Mouse (Mus musculus) cerebellum, adult 9-10 months (tissue): ENCODE results near the gene Ache.

Experiments
- DNase-seq: peaks from one replicate; pipeline ENCODE4 v3.0.0; 2022

Ache gene

DNA sequence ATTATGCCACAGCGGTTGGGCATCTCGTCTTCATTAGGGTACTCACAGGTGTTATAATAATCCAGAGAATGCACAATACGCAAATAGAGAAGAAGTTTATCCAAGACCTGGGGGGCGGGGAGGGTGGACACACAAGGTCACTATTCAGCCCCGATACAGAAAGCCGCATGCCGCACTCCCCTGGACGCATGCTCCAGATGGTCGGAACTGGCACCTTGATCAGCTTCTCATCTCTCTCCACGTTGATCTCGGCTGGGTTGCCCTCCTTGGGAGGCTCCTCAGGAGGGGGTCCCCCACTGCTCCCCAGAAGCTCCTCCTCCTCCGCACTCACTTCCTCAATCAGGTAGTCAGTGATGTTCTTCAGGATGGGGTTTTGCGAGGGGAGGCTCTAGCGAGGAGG is 9.8 kb downstream of the Ache start:
- peak; percentile 38 for DNase-seq

- no peak for DNase-seq
These were observed 11.9 kb downstream of the Ache start for GRCm38 (mm10) chr5:137299240-137299639.

DNA sequence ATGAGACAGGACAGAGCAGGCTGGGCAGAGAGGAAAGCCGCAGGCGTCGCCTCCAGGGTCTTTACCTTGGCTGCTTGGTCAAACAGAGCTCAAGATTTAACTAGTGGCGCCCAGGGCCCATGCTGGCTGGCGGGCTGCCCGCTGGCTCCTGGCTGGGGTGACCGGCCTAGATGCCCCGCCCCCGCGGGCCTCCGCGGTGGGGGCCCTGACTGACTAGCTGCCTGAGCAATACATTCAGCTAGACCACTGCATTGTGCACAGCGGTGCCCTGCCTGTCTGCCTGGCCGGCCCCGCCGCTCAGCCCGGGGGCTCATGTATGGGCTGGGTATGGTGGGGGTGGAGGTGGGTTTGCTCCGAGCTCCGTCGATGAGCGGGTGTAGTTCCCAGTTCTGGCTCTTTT is 13.9 kb downstream of the Ache start:
- peak; percentile 44 for DNase-seq

DNA sequence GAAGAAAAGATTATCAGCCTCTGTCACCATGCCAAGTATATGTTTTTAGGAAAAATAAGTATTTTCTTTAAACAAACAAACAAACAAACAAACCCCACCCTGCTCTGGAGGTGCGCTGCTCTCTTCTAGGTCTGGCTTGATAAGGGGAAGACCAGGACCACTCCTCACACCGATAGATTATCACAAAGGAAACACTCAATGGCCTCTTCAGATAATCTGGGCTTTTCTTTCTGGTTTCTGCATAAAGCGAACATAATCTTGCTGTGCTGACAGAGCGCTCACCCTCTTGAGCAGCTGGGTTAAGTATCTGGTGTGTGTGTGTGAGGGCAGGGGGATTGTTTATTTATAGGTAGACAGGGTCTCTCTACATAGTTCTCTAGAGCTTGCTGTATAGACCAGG is 16.3 kb downstream of the Ache start:
- no peak for DNase-seq

GRCm38 (mm10) chr5:137304165-137304564 is 16.8 kb downstream of the Ache start:
- DNase-seq: no peak

DNA sequence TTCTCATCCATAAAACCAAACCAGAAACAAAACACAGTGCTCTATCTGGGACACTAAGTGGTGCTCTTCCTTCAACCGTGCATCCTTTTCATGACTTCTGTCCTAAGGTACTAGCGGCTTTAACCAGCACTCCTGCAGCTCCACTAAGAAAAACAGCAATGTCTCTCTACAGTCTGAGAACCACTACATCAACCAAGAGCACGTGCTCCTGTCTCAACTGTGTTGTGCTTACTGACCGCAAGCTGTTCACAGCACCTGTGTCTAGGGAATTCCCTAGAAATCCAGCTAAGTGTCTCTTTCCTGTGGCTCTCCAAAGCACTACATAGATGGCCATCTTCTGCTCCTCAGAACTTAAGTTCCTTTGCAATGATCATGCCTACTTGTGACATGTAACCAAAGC is 17.5 kb downstream of the Ache start:
- DNase-seq: no peak

DNA sequence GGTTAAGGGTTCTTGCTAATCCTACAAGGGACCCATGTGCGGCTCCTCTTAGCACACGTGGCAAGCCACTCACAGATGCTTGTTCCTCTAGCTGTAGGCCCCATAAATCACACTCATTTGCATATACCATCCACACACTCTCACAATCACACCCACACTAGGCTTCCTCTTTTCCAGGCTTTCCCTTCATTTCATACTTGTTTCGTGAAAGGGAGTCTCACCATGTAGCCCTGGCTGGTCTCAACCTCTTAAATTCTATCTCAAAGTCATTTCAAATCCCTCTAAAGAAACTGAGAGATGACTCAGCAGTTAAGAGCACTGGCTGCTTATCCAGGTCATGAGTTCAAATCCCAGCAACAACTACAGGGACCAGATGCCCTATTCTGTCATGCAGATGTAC is 18.5 kb downstream of the Ache start:
- no peak for DNase-seq

GRCm38 (mm10) chr5:137306439-137307005 is 19.2 kb downstream of the Ache start:
- peak; percentile 32 for DNase-seq

- peak; percentile 89 for DNase-seq
These were observed 20.0 kb downstream of the Ache start, which contains the start of gene Srrt for GRCm38 (mm10) chr5:137307071-137307912. Srrt (minus strand) TSS chr5:137307674.

DNA sequence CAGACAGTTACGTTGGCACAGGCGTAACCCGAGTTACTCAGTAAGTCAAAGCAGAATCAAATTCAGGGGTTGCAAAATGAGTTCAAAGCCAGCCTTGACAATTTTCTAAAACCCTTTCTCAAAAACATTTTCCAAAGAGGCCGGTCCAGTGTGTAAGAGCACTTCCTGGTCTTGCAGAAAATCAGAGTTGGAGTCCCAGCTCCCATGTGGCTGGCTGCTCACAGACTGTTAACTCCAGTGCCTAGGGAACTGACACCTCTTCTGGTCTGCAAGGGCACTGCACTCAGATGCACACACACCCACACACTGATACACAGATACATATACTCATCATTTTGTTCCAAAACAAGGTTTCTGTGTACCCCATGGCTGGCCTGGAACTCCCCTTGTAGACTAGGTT is 21.0 kb downstream of the Ache start:
- peak; percentile 39 for DNase-seq

DNA sequence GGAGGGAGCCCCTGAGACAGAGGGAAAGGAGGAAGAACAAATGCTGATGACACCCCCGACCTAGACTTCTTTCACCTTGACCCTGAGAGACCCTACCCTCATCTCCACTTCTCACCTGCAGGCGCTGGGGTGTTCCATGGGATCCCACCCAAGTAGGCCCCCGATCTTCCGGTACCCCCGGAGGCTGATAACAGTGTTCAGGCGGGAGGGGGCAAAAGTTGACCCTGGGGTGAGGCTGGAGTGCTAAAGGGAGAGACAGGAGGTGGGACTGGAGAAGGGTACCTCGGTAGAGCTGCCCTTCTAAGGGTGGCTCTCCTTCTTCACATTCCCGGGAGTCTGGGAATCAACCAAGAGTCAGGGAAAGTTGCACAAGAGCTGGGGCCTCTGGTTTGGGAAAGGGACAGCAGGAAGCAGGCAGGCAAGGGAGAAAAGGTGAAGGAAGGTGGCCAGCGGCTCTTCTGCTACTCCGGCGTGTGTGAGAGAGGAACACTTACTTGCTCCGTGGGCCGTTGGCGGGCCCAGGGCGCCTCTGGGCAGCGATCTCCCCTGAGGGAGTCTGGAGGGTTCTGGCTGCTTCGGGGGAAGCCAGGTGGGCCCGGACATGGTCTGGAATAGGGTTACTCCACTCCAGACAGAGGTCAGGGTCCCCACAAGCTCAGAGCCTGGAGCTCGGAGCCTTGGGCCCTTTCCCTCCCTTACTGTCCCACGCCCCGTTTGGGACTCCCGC is 26.3 kb downstream of the Ache start:
- DNase-seq: peak; percentile 10

GRCm38 (mm10) chr5:137314193-137315083 is 27.1 kb downstream of the Ache start, which contains the start of gene Trip6:
Trip6 (minus strand) TSS chr5:137314404.
- peak; percentile 32 for DNase-seq

GRCm38 (mm10) chr5:137315084-137315903 is 28.0 kb downstream of the Ache start:
- peak; percentile 24 for DNase-seq

GRCm38 (mm10) chr5:137317361-137317760 is 30.0 kb downstream of the Ache start:
- no peak for DNase-seq

DNA sequence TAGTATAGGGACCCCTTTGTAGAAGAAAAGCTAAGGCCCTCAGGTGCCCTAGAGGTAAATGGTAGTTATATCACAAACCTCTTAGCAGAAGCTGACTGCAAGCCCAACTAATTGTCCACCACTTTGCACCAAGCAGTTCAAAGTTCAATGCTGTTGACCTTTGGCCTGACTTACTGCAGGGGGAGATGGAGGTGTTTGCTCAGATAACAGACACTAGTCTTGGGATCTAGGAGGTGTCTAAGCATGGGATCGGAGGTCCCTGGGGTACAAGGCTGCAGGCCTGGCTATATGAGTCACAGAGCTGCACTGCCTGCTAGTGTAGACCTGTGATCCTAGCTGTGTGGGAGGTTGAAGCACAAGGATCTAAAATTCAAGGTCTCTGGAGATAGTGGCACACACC is 31.3 kb downstream of the Ache start:
- no peak for DNase-seq

- DNase-seq: no peak
These were observed 33.7 kb downstream of the Ache start for GRCm38 (mm10) chr5:137320996-137321395.

- DNase-seq: peak; percentile 8
These were observed 43.6 kb downstream of the Ache start for GRCm38 (mm10) chr5:137330910-137331309.

DNA sequence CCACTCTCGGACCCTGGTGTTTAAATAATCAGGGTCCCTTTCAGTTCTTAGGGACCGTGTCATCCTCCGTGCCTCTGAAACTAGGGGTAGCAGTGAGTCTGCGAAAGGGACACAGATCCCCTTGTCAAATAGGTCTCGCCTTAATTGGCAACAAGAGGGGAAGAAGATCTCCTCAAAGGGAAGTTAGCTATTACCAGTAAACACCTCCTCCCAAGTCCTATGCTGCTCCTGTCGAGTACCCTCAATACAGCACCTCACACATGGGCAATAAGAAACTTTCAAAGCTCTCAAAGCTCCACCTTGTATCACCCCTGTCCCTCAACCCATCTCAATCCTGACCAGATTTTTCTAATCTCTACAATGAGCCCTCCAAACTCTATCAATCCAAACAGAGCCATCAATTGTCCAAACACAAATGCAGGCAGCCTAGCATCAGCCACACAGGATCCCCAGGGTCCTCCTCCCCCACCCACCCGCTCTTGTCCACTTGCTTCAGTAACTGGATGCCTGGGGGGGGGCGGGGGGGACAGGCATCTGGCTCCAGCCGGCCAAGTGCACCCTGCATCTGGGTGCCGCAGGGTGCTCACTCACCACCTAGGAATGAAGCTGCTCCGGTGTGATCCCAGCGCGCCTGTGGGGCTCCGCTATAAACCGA is 45.7 kb downstream of the Ache start:
- DNase-seq: no peak

DNA sequence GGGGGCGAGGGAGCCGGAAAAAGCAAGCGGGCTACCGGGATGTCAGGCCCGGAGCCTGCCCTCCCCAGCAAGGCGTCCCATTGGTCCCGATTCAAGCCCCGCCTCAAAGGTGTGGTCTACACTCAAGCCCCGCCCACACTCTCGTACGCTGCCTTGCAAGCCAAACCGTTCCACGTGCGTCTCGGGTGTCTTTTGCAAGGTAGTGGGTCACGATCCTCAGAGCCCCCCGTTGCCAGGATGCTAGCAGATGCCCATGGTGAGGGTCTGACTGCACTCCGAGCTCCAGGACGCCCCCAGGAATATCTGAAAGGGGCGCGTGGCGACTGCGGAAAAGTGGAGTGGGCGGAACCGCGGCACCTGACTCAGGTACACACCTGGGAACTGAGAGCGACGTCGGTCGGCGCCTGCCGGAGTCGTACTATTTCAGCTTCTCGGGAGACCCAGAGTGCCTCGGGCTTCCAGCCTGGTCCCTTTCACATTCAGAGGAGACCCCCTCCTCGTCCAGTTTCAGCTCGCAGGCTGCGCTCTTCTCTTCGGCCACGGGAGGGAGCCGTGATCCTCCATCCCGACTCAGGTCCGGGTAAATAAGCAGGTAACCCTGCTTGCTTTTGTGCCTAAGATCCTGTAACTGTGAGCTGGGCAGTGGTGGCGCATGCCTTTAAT is 46.3 kb downstream of the Ache start, which contains the start of gene Slc12a9:
Gene Slc12a9, minus strand, starts transcription at position 86 of the 663 bp plus-strand sequence.
- peak; percentile 97 for DNase-seq

- DNase-seq: no peak
These were observed 47.0 kb downstream of the Ache start for GRCm38 (mm10) chr5:137334317-137334716.
